Mouse (Mus musculus) C2C12 (cell line): Measurements from ENCODE around the gene Cela3a.

Experiments used
- CEBPB ChIP-seq: IDR thresholded peaks from one replicate; pipeline ENCODE4 v1.6.1; 2011; ENCODE audit warnings: low read depth, mild to moderate bottlenecking, control low read depth, moderate library complexity
- CTCF ChIP-seq: IDR thresholded peaks from one replicate; pipeline ENCODE4 v1.5.1; 2011; ENCODE audit not compliant: control insufficient read depth, insufficient read depth, insufficient read length
- MAX ChIP-seq: IDR thresholded peaks from one replicate; pipeline ENCODE4 v1.6.1; 2011; ENCODE audit warnings: mild to moderate bottlenecking, control low read depth
- MYOD1 ChIP-seq: IDR thresholded peaks from one replicate; pipeline ENCODE4 v1.6.1; 2011; ENCODE audit warnings: low read depth; ENCODE audit not compliant: control insufficient read depth, insufficient read length
- MYOG ChIP-seq: IDR thresholded peaks from one replicate; pipeline ENCODE4 v1.6.1; 2011; ENCODE audit not compliant: control insufficient read depth, insufficient read length; ENCODE audit errors: extremely low read depth
- USF1 ChIP-seq: IDR thresholded peaks from one replicate; pipeline ENCODE4 v1.6.1; 2011; ENCODE audit warnings: low read depth, mild to moderate bottlenecking, control low read depth, moderate library complexity

DNA sequence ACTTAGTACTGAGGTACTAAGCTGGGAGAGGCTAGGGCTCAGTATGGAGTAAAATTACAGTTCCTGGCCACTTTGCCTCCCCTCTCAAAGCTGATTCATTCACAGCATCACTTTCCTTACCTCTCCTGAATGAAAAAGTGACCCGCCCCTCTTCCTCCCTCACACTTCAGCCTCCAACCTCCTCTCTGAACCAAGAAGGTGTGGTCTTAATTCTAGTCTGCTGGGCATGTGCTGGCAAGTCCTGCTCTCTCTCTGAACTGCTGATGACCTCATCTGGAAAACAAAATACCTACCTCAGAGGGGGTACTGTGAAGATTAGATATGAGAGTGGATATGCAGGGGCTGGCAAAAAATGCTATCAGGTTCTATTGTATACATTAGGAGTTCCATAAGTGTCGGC is 39.5 kb upstream of the Cela3a start:
- TF ChIP-seq CTCF (no peak), MYOD1 (no peak), CEBPB (no peak), MYOG (no peak), USF1 (no peak), MAX (peak; percentile 63)
